Comparison of ENCODE assay signal across 12 mouse cellular contexts in the genomic region with DNA sequence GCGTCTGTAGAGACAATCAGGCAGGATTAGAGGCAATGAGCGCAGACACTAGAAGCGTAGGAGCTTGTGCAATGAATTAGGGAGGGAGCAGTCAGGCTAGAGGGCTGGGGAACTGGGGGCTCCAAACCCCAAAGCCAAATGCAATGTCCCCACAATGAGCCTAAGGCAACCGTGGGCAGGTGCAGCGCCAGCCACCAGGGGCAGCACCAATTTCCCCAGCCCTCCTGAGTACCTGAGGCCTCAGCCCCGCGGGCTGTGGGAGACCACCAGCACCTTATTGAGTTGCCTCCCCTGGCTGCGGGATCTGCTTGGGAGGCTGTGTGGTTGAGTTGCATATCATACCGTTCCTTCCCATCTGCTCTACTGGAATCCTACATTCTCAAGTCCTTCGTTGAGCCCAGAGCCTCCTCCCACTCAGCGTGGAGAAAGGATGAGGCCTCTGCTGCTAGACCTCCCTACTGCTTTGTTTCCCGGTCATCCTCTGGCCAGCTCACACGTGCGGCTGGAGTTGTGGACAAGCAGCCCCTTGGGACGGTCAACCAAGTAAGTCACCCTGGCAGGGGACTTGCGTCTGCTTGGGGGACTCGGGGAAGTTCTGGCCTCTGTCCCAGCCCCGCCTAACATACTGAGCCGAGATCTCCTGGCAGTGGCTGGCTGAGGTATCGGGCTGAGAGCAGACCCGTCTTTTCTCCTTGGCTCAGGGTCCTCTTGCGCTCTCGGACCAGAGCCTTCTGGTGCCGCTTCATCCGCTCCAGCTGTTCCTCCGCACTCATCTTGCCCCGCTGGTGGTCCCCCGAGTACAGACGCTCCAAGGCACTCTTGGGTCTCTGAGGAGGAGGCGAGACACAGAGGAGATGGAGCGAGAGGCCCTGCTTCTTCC. TPM values are rescaled to one million over a fixed set of nuclear protein-coding genes. Genes with fewer than 3 reads are reported as not detected.
A peak's percentile ranks its signal among the peaks of the same experiment; 100 is the strongest.
DNase-seq lines count a peak whose midpoint lies in the region; ATAC-seq and TF ChIP-seq lines count a peak whose summit lies in the region.
"Had no signal": no experiment of that assay in that cellular context is flagged by ENCODE, and none has a peak within 500 bp of the region (broad histone marks: within the 10 kb centered on the region; RNA-seq: fewer than 3 reads in every experiment).

No protein-coding gene starts in this region.

- no peaks in the 10 kb centered on the region for H3K79me2 ChIP-seq in heart, adult 2 months (replicated peaks; ENCODE audit: control insufficient read depth, insufficient read depth, low read length)
- H3K79me2 ChIP-seq in liver, adult 2 months (ENCODE audit: control insufficient read depth, insufficient read depth, low read length) = no peaks in the 10 kb centered on the region

- no peaks in the 10 kb centered on the region for H3K9me3 ChIP-seq in heart, embryonic 12.5 days (replicated peaks)
- no peaks in the 10 kb centered on the region for H3K9me3 ChIP-seq in liver, embryonic 11.5 days (ENCODE audit: control insufficient read depth, low read length)
- no peaks in the 10 kb centered on the region for H3K9me3 ChIP-seq in forebrain, embryonic 10.5 days
- H3K9me3 ChIP-seq: megakaryocyte, embryonic 14.5 days; stomach, embryonic 15.5 days had no signal

- H3K36me3 ChIP-seq in heart, adult 2 months (ENCODE audit: control insufficient read depth, insufficient read depth, low read length) = no peaks in the 10 kb centered on the region
- H3K36me3 ChIP-seq in heart, embryonic 12.5 days = peaks cover 59% of the 10 kb centered on the region
- H3K36me3 ChIP-seq in liver, adult 2 months (ENCODE audit: control insufficient read depth, insufficient read depth, low read length) = no peaks in the 10 kb centered on the region; the same call in 1 of the 2 replicates
- H3K36me3 ChIP-seq in liver, embryonic 11.5 days (ENCODE audit: control insufficient read depth, insufficient read depth, low read length) = peaks cover 2% of the 10 kb centered on the region
- peaks cover 64% of the 10 kb centered on the region for H3K36me3 ChIP-seq in forebrain, embryonic 10.5 days (replicated peaks)
- H3K36me3 ChIP-seq: stomach, embryonic 15.5 days had no signal

- H3K27me3 ChIP-seq in heart, adult 2 months (ENCODE audit: control insufficient read depth, insufficient read depth, low read length) = no peaks in the 10 kb centered on the region
- no peaks in the 10 kb centered on the region for H3K27me3 ChIP-seq in heart, embryonic 12.5 days (replicated peaks)
- no peaks in the 10 kb centered on the region for H3K27me3 ChIP-seq in liver, adult 2 months (ENCODE audit: control insufficient read depth, insufficient read depth, low read length)
- no peaks in the 10 kb centered on the region for H3K27me3 ChIP-seq in liver, embryonic 11.5 days (replicated peaks; ENCODE audit: control insufficient read depth, insufficient read depth, low read length)
- no peaks in the 10 kb centered on the region for H3K27me3 ChIP-seq in forebrain, embryonic 10.5 days (ENCODE audit: poor library complexity, severe bottlenecking)
- H3K27me3 ChIP-seq: stomach, embryonic 15.5 days had no signal

- H3K4me1 ChIP-seq in heart, adult 2 months (ENCODE audit: control insufficient read depth, insufficient read depth, low read length) = no peaks in the 10 kb centered on the region
- peaks cover 28% of the 10 kb centered on the region for H3K4me1 ChIP-seq in heart, embryonic 12.5 days (replicated peaks)
- H3K4me1 ChIP-seq in liver, adult 2 months (ENCODE audit: control insufficient read depth, insufficient read depth, low read length) = no peaks in the 10 kb centered on the region
- 0 out of 2 replicates have a peak, but pooled peaks cover 6% of the 10 kb centered on the region for H3K4me1 ChIP-seq in liver, embryonic 11.5 days (replicated peaks; ENCODE audit: control insufficient read depth, insufficient read depth, low read length)
- H3K4me1 ChIP-seq in forebrain, embryonic 10.5 days = peaks cover 10% of the 10 kb centered on the region; the same call in 1 of the 2 replicates
- H3K4me1 ChIP-seq: stomach, embryonic 15.5 days had no signal

- H3K4me2 ChIP-seq in heart, embryonic 12.5 days = no peak overlapping the region
- H3K4me2 ChIP-seq in liver, embryonic 11.5 days = no peak overlapping the region
- H3K4me2 ChIP-seq: stomach, embryonic 15.5 days had no signal

- no peak overlapping the region for H3K27ac ChIP-seq in heart, adult 2 months
- no peak overlapping the region for H3K27ac ChIP-seq in heart, embryonic 12.5 days (ENCODE audit: poor library complexity, severe bottlenecking)
- H3K27ac ChIP-seq in liver, adult 2 months (replicated peaks; ENCODE audit: insufficient read depth, low read depth, low read length) = no peak overlapping the region
- no peak overlapping the region for H3K27ac ChIP-seq in liver, embryonic 11.5 days (ENCODE audit: low read depth, low read length)
- no peak overlapping the region for H3K27ac ChIP-seq in forebrain, embryonic 10.5 days
- H3K27ac ChIP-seq: stomach, embryonic 15.5 days had no signal

- TF ChIP-seq EP300 in heart, adult 2 months (IDR thresholded peaks at IDR 0.05; ENCODE audit: insufficient read depth, low read depth, low read length) = no peak

- WGBS in heart, adult 2 months = 66% methylated on average over 31 of the region's 31 CpGs
- 71% methylated on average over 31 of the region's 31 CpGs for WGBS in heart, embryonic 12.5 days
- WGBS in liver, adult 2 months = 84% methylated on average over 31 of the region's 31 CpGs
- WGBS in liver, embryonic 11.5 days = 77% methylated on average over 31 of the region's 31 CpGs
- 83% methylated on average over 31 of the region's 31 CpGs for WGBS in forebrain, embryonic 10.5 days

- peak; percentile 40 for TF ChIP-seq CTCF in heart, adult 2 months (IDR thresholded peaks at IDR 0.05)
- TF ChIP-seq CTCF in liver, adult 2 months (IDR thresholded peaks at IDR 0.05; ENCODE audit: low read depth, low read length) = 0 out of 2 replicates have a peak, but pooled peaks have one; percentile 8

- DNase-seq in heart, adult 2 months = peak in 1 of 2 experiments; percentile 31
- no peak for DNase-seq in liver, adult 2 months (ENCODE audit: extremely low read depth, low read depth, low spot score)
- DNase-seq in liver, embryonic 11.5 days (ENCODE audit: low spot score) = no peak
- DNase-seq in R1 (ENCODE audit: low read depth, low spot score) = peak; percentile 37
- DNase-seq in heart, postnatal 25 days (ENCODE audit: low spot score) = peak; percentile 19
- no peak for DNase-seq in adrenal gland, postnatal 36 days
- no peak for DNase-seq in forebrain, embryonic 10.5 days (ENCODE audit: extremely low spot score, low spot score)
- DNase-seq: kidney, adult 8-10 months had no signal

- H3K4me3 ChIP-seq in heart, adult 2 months = no peak overlapping the region
- H3K4me3 ChIP-seq in heart, embryonic 12.5 days = no peak overlapping the region
- no peak overlapping the region for H3K4me3 ChIP-seq in liver, adult 2 months (ENCODE audit: insufficient read depth, low read depth, low read length)
- no peak overlapping the region for H3K4me3 ChIP-seq in liver, embryonic 11.5 days (ENCODE audit: low read depth, low read length)
- no peak overlapping the region for H3K4me3 ChIP-seq in forebrain, embryonic 10.5 days
- H3K4me3 ChIP-seq: megakaryocyte, embryonic 14.5 days; stomach, embryonic 15.5 days had no signal

- no peak for TF ChIP-seq POLR2A in heart, adult 2 months (IDR thresholded peaks at IDR 0.05; ENCODE audit: insufficient read depth, low read depth, low read length)
- TF ChIP-seq POLR2A in liver, adult 2 months (IDR thresholded peaks at IDR 0.05; ENCODE audit: extremely low read depth, insufficient read depth, low read length) = no peak

- ATAC-seq in heart, embryonic 12.5 days (ENCODE audit: insufficient number of reproducible peaks, low FRiP score) = no peak
- no peak for ATAC-seq in liver, embryonic 11.5 days (replicated peaks; ENCODE audit: low FRiP score)
- ATAC-seq: CD4-positive, CD25-positive, alpha-beta regulatory T cell, adult 4 months had no signal

- intact Hi-C loops in heart, adult 2 months (cut with DNase I) = loop anchor here (5.0 kb wide), 1 partner anchor 63 kb away; no protein-coding TSS in a partner anchor
- intact Hi-C loops in heart, postnatal 25 days (cut with DNase I) = loop anchor here (10.0 kb wide), 1 partner anchor 190 kb away; no protein-coding TSS in a partner anchor

- H3K9ac ChIP-seq in heart, adult 2 months (ENCODE audit: low read depth, low read length) = no peak overlapping the region
- H3K9ac ChIP-seq in heart, embryonic 12.5 days = no peak overlapping the region
- no peak overlapping the region for H3K9ac ChIP-seq in liver, adult 2 months (ENCODE audit: low read depth, low read length)
- H3K9ac ChIP-seq in liver, embryonic 11.5 days (ENCODE audit: low read depth, low read length) = no peak overlapping the region
- H3K9ac ChIP-seq: stomach, embryonic 15.5 days had no signal

RNA-seq across cellular contexts. Expression of a gene that starts 50.2 kb away (rescaled TPM):
- total RNA-seq in heart, adult 2 months (2021) = 1 to 10 TPM; 1.3 to 1.7 TPM
- 0.51 and 0.82 TPM in 2 replicates for polyA plus RNA-seq in heart, adult 2 months (2012; rRNA removed)
- 0.79 TPM in 1 of 2 replicates, not detected in the other for polyA plus RNA-seq in heart, embryonic 12.5 days (2016; fragmentation: Nextera tagmentation; extraction: Ambion mirVana)
- total RNA-seq in liver, adult 2 months (2014; rRNA removed) = 0.13 and 0.28 TPM in 2 replicates
- polyA plus RNA-seq in liver, adult 2 months (2012; rRNA removed) = 0.39 and 0.52 TPM in 2 replicates
- polyA plus RNA-seq in liver, embryonic 11.5 days (2014; fragmentation: Nextera tagmentation; extraction: Ambion mirVana) = 0.78 and 0.93 TPM in 2 replicates
- total RNA-seq in heart, postnatal 25 days (2021) = 1 to 10 TPM in 1 of 2 experiments, under 1 TPM in 1; 0.62 to 1.1 TPM
- total RNA-seq in adrenal gland, postnatal 36 days (2021) = 1 to 10 TPM; 4.2 to 5.4 TPM
- polyA plus RNA-seq in forebrain, embryonic 10.5 days (2016; fragmentation: Nextera tagmentation; extraction: Ambion mirVana) = 1.0 TPM in 2 replicates

Comparison
In these comparisons a context has a peak if more than half of its experiments do, and no peak if none do; other contexts are left out.
1. DNase-seq: peak in R1 (single experiment) and heart, postnatal 25 days (single experiment); none in liver, adult 2 months (single experiment), liver, embryonic 11.5 days (single experiment), adrenal gland, postnatal 36 days (0 of 2) and forebrain, embryonic 10.5 days (single experiment).